Mouse (Mus musculus) R1 (cell line): ENCODE results near the gene Mak.

Experiments used
- DNase-seq: peaks from one replicate; pipeline ENCODE4 v3.0.0-alpha.2; 2018; ENCODE audit warnings: low read depth, low spot score

The Mak gene

DNA sequence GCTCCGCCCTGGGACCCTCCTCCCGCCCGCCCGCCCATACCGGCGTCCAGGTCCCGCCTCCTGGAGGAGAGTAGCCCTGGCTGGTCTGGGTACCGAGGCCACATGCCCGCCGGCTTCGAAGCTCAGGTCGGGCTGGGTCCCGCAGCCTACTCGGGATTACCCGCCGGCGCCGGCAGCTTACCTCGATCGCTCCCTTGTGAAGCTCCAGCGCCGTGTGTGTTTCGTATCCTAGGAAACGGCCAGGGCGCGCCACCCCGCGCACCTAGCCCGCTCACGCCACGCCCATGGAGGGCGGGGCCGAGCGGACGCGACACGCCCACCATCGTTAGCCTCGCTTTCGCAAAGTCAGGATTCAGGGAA lies at the start of gene Mak:
Mak (minus strand) TSS at position 286 of the 360 bp plus-strand sequence.
- peak; percentile 91 for DNase-seq

DNA sequence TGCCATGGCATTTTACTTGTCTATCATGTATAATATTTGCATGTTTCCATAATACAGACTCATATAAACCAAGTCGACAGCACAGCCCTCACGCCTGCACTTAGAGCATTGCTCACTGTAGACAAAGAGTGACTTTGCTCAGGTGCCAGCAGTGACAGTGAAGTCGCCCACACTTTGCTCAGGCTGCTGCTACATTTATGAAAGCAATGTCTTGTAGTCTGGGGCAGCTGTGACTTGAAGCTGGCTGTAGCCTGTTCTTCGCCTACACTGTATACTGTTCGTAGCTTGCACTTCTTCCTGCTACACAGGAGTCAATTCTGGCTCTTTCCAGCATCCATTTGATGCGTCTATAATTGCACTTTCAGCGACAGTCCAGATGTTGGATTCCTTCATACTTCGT lies 49.6 kb upstream of the Mak start:
- DNase-seq = no peak

DNA sequence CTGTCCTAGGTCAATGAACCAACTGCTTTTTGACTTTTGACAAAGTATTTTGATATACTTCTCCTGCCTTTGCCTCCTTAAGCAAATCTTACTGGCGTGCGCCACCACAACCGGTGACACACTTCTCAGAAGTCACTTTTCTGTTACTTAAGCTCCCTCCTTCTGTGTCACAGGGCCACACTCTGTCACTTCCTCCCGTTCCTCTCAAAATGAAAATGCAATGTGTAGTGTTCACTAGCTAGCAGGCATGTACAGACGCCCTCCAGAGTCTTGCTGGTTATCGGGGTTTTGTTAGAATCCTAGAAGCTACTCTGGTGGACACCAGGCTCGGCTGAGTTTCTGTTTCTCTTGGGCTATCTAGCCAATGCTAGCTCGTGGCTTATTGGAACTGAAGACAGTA lies 48.8 kb upstream of the Mak start:
- no peak for DNase-seq

DNA sequence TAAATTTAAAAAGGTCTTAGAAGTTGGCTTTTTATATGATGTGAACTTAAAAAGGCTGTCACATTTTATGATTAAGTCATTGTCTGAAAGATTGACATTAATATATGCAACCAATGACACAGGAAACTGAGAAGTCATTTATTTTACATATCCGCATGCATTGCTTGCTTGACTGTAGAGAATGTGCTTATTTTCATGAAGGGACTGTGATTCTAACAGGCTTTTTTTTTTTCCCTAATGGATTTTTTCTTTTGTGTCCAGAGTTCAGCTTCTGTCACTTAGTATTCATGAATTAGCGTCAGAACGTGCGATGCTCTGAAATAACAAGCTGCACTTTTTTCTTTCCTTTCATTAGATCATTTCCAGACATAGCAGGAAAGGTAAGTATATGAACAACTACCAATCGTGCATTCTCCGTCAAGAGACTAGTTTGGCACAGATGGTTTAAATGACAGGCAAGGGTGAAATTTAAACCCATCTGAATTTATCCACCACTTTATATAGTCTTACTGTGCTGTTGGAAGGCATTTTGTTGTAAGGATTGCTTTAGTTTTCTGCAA lies 44.2 kb upstream of the Mak start:
- DNase-seq = no peak

DNA sequence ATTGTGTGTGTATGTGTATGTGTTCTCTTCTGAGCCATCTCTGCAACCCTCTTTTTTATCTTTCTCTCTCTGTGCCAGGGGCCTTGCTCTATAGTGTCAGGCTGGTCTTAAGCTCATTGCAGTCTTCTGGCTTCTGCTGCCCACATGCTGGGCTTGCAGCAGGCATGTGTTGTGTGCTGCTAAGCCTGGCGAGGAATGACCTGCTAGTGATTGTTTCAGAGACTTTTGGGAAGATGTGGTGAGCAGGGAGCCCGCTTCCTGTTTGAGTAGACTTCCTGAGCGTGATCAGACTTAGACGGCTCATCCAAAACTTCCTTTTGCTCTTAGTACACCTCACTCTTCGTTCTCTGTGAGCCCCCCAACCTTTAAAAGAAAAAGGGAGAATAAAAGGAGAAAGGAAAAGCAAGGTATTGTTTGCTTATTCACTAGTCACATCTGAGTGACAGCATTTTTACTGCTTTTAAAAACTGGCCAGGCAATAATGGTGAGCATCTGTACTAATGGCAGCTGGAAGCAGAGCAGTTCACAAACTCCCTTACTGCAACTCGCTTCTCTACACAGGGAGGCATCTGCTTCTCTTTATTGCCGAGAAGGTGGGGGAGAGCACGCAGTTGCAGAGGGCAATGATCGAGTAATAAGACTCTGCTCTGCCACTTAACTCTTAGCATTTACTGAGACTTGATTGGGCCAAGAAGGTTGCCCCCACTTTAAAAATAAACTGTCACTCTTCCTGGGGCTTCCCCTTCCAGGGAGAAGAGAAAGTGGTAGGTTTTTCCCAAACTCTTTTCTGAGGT lies 39.8 kb upstream of the Mak start:
- no peak for DNase-seq

DNA sequence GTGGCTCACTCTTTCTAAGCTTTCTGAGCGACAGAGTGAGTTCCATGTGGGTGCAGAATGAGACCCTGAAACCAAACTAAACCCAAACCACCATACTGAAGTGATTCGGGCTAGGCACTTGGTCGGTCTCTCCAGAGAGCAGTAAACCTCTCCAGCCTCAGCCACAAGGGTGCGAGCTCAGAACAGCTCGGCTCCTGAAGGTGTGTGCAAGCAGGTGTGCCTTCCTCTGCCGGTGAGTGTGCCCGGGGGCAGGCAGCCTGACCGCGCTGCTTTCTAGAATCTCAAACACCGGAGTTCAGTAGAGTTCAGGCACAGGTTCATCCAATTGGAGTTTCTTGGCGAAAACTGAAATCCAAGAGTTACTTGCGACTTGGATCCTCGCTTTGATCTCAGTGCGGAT lies 34.4 kb upstream of the Mak start, which contains the start of gene Sycp2l:
Sycp2l (plus strand) TSS at position 368 of the 400 bp plus-strand sequence.
- DNase-seq = no peak

DNA sequence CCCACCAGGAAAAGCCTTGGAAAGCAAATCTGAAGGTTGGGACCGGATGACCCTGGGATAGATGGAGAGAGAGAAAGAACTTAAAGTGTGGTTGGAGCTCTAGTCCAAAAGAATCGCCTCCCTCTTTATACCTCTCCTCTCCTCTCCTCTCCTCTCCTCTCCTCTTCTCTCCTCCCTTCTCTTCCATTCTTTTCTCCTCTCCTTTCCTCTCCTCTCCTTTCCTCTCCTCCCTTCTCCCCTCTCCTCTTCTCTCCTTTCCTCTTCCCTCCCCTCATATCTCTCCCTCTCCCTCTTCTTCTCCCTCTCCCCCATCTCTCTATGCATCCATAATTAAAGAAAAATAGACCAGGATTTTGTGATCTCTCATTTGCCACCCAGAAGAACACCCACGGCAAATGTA lies 31.4 kb upstream of the Mak start, which contains the start of gene Gcm2:
Gcm2 (minus strand) TSS at position 101 of the 400 bp plus-strand sequence.
- DNase-seq = no peak

DNA sequence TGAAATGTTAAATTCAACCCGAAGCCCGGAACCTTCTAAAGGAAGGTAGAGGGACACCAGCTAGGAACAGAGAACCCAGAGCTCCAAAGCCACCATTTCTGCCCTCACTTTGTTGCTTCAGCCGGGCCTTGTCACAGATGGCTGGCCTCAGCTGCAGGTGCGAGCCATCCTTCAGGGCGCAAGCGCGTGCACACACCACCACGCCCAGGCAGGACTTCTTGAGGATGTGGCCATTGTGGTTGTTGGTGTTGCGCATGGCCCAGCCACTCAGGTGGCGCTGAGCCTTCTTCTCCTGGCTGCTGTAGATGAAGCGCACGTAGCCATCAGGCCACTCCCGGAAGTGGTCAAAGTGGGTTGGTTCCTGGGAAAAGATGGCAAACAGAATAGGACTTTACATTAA lies 26.0 kb upstream of the Mak start:
- peak; percentile 35 for DNase-seq

DNA sequence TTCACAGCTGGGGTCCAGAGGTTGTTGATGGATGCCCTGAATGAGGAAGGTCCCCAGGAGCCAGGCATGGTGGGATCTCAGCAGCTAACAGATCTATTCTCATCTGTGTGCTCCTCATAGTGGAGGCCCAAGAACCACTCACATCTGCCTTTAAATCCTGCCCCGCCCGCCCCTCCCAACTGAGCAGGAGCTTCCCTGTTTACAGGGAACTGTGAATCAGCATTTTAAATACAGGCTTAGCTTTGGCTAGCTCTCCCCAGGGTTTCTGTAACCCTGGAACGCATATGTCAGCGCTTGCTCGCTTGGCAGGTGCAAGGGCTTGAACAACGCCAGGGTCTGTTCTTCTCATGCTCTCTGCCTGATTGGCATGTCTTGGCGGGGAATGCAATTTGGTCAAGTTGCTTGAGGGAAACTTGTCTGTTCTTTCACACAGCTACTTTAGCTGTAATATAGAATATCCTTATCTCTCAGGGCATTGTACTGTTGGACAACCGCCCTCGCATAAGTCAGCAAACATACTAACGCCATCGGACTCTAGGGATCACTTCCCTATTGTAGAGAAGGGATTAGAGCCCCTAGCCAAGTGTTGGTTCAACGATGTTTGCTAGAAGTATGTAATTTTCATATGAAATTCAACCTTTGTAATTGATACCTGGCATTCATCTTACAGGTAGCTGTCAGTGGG lies 24.5 kb upstream of the Mak start:
- DNase-seq = no peak

DNA sequence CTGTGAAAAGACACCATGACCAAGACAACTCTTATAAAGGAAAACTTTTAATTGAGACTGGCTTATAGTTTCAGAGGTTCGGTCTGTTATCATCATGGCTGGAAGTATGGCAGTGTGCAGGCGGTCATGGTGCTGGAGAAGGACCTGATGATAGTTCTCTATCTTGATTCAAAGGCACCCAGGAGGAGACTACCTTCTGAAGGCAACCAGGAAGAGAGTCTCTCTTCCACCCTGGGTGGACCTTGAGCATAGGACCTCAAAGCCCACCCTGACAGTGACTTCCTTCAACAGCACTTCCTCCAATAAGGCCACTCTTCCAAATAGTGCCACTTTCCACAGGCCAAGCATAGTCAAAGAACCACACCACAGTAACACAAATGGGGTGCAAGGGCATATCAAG lies 20.5 kb upstream of the Mak start:
- no peak for DNase-seq

DNA sequence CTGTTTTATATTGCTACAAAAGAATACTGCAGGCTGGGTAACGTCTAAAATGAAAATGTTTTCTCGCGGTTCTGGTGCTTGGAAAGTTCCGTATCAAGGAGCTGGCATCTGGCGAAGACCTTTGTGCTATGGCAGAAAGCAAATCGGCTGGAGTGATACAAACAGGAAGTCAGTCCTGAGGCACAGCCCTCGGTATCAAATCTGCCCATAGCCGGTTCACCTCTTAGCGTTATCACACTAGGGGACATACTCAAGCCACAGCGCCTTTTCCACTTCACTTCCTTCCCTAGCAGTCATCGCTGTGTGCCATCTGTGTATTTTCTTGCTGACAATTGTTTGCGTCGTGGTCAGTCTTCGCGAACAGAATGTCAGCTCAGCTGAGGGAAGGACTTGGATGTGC lies 18.8 kb upstream of the Mak start:
- DNase-seq = no peak

DNA sequence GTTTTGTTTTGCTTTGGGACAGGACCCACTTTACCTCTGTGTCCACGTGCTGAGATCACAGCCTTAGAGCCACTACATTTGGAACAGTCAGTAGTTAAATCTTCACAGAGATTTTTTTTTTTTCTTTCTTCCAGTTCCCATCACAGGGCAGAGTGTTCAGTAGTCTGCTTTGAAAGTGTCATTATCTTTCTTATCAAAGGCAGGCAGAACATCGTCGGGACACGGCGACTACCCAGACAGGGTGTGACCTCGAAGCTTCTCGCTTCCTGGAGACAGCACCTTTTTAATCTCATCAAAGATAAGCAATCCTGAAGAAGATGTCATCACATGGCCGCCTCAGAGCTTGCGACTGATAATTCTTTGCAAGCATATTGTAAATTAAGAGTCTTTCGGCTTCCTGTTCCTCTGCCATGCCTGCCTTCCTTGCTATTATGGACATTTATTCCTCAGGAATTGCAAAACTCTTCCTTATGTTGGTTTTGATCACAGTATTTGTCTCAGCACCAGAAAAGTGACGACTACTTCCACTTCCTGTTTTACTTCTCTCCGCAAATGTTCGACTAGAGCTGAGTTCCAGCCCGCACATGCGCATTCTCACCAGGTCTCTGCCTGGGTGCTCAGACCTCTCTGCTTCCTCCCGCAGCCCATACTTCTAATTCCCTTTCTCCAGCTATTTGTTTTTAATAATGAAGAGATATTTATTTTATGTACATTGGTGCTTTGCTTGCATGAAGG lies 18.0 kb upstream of the Mak start:
- DNase-seq = peak; percentile 39

DNA sequence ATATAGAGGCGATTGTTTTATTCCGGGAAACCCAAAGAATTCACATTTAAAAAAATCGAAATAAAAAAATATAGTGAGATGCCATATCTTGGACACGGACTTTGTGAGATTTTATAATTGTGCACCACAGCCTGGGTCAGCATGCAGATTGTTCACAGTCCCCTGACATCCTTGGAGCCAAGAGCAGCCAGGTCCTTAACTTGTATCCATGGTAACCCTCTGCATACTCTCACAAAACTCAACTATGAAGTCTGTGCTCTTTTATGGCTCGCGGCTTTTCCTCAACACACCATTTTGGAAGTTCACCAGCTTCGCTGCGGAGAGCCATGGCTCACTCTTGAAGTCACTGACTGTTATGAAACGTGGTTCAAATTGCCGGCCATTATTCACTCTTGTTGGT lies 14.7 kb upstream of the Mak start:
- no peak for DNase-seq

DNA sequence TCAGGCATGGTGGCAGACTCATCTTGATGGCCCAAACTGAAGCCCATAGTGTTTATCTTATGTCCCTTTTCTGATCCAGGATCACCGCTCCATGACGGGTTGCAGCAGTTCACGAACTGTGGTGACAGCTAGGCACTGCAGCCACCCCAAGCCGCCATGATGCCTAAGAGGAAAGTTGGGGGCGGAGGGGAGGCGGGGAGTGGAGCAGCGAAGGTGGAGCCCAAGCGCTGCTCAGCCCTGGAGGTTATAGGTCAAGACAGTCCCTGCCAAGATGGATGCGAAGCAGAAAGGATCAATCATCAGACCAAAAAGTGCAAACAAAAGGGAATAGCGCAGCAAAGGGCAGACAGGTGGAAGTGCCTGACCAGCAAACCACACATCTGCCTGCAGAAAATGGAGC lies 11.8 kb upstream of the Mak start:
- DNase-seq = peak; percentile 83

DNA sequence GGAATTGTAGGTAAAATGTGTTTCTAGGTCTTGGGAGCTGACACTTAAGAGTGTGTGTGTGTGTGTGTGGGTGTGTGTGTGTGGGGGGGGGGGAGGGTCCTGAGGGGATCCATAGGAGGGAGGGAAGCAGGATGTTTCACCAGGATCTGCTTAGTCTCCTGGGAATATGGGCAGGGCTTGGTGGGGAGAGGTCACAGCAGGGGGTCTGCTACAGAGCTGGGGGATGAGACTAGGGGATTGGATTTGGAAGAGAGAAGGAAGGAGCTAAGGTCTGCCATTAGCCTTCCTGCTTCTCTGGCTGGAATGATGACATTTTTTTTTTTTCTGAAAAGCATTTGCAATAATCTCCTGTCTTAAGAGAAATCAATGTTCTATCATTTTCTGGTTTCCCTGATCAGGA lies 9.2 kb upstream of the Mak start:
- DNase-seq = peak; percentile 44

DNA sequence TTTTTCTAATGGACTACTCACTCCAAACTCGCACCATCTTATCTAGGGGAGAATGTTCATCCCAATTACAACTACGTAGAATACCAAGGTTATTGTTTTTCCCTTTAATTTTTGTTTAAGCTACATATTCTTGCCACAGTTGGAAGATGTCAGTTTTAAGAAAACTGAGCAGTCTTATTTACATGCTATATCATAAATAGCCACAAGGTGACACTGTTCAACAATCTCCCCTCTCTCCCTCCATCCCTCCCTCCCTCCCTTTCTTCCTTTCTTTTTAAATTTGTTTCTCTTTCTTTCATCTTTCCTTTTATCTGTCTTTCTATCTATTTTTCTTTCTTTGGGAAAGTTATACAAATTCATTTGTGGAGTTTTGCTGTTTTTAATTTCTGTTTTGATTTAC lies 5.6 kb upstream of the Mak start:
- DNase-seq = peak; percentile 44

DNA sequence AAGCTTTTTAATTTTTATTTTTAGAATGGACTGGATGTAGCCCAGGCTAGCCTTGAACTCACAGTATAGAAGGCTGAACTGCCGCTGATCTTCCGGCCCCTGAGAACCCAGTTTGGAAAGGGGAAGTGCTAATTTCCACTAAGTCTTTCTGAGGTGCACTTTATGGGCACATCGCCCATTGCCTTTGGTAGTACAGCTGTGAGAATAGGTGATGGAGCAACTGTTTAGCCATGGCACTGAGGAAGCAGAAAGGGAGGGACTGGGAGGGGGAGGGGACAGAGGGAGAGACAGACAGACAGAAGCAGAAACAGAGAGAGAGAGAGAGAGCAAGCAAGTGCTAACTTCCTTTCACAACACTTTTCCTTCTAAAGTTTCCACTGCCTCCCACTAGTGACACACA lies 5.0 kb upstream of the Mak start:
- DNase-seq = no peak

DNA sequence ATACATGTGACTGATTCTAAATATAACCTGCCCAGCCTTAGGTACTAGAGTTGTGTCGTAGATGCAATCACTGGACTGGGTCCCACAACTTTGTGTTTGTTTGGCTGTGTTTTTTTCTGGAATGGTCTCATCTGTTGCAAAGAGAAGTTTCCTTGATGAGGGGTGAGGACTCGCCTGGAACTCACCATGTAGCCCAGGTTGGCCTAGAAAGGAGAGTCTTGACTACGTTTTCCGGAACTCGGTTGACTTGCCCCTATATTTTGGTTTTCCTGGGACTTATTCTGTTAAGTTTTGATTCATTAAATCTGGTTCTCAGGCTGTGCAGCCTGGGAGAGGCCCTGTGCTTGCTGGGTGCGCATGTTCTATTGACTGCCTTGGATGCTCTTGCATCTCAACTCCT lies 1.2 kb upstream of the Mak start:
- DNase-seq = no peak

DNA sequence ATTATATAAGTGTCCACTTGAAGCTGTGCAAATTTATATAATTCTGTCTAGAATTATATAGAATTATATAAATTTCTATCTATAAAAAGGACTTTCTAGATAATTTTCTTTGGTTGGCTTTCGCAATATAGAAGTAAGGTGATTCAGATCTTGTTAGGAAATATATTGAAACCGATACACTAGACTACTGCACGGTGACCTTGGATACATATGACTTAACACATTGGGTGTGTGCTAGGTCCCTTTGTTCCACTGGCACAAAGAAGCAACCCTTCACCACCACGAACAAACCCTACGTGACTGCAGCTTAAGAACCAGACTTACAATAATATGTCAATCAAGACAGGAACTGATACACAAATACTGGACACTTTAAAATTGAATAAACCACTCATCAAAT lies 353 bp upstream of the Mak start:
- DNase-seq = no peak

DNA sequence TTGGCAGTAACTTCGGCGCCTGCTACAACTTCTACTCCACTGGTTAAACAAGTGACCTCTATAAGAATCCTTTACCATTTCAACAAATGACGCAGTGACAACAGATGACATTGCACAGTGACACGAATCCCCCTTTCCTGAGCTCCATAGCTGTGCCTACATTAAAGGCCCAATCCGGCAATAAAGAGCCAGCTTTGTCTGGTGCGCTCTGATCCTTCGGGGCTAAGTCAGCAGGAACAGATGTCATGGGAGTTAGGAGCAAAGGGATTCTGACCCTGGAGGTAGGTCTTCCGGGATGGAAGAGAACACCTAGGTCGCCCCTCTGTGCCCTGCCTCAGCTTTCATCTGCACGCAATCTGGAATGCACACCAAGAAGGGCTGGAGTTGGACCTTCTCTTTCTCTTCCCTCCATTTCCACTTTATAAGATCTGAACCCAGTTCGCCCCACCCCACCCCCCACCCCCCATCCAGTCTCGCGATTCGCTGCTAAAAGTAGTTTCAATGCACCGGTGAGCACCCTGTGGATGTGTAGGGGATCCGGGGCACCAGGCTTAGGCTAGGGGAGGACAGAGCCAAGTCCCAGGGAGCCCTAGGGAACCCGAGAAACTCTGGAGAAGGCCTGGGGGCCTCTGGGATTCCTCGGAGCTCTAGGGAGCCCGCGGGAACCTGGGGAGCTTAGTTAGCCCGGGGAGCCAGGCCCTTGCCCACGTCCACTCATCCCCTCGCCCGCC lies 651 bp downstream of the Mak start:
- peak; percentile 50 for DNase-seq

DNA sequence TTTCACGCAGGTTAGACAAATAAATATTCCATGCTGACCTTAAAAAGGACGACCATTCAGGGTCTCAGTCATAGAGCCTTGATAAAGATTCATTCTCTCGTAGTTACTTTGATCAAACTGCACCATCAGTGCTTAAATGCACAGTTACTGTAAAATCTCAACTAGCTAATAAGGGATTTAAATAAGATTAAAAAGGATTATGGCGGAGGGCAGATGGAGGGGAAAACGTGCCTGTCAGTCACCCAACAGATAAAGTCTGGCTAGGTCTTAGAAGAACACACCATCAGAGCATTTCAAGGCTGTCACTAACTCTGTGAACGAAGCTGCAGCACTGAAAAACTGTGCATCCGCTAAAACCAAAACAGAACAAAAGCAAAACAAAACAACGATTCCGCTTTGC lies 1.6 kb downstream of the Mak start:
- no peak for DNase-seq

DNA sequence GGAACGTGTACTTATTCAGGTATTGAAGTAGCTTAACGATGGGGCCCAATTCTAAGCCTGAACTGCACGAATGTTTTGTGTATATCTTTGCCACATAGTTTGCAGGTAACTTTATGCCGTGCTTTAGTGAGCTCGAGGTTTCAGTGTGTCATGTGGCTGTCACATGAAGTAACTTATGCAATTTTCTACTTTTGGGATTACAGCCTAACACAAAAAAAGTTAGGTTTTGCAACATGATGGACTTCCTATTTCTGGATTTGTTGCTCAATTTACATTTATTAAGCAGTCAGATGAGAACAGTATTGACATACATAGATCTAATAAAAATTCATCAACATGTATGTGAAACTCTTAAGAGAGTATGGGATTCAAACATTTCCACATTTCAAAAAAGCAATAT lies 5.7 kb downstream of the Mak start:
- DNase-seq = no peak
